Mouse (Mus musculus) cerebellum, postnatal 10 days (tissue): ENCODE measurements around the gene Pip4k2b.
"Not testable (repeated sequence)": the region's sequence is repeated elsewhere in the genome, so short reads cannot be mapped to it uniquely, and the experiment has no call there.

Experiments
- DNase-seq, 2 experiments: peaks; one replicate each; pipeline ENCODE4 v3.0.0; 2021; ENCODE audit warnings: mixed read lengths in 2 of 2

Pip4k2b gene

DNA sequence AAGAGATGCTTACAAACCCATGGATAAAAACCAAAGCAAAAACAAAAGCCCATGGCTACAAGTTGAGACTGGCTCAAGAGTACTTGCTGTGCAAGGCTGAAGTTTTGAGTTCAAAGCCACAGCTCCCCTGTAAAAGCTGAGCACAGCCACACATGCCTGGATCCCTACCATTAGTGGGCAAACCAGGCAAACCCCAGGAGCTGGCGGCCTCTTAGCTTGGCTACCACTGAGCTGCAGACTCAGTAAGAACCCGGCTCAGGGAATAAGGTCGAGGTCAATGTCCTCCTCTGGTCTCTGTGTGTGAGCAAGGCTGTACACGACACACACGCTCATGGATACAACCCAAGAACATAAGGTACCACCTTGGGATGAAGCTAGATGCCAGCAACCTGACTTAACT, 4.0 kb upstream of the Pip4k2b start:
- no peak for DNase-seq

DNA sequence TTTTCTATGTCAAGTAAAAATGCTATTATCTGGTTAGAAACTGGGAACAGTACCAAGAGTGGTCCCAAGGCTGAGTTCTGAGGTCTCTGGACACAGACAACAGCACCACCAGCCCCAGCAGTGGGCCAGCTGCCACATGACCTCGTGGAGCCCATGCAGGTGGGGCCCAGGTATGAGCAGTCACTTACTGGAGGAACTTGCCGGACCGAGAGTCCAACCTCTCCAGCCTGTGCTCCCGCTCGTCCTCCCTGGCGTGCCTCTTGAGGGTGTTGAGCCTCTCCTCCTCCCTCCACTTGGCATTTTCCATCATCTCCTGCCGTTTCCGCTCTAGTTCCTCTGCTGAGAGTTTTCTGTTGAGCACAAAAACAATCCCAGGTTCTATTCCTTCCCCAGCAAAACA, 3.3 kb upstream of the Pip4k2b start:
- no peak for DNase-seq

DNA sequence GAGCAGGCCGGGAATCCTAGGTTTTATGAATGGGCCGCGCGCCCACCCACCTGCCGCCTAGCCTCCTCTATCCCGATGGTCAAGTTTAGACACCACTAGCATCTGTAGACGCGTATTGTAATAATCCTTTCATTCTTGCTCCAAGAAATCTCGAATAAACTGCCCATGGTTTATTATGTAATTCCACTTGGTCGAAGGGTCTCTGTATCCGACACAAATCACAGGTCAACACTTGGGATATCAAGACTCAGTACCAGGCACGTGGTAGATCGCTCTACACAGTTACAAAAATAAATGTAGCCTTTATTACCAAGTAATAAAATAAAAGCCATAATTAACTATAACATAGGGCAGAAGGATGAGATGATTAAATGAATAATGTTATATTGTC, 822 bp upstream of the Pip4k2b start:
- no peak for DNase-seq

DNA sequence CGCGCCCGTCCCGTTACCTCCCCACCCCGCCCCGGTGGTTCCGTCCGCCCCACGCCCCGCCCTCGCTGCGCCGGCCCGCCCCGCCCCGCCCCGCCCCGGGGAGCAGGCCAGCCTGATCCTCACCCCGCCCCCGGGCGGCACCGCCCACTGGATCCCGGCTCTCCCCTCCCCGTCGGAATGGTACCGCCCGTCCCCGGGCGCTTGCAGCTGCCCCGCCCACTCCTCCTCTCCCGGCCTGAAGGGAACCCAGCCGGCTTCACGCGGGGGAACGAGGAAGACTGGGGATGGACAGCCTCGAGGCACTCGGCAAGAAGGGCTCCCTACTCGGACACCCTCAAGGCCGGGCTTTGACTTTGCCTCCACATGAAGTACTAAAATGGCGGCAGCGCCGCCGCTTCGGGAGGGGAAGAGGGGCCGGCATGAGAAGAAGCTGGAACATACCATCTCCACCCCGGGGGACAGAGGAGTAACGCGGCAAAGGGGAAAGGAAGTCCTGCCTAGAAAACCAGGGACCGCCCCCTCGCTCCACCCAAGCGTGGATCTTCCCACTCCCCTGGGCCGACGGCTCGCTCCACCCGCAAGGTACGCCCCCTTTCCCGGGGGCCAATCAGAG, 320 bp upstream of the Pip4k2b start:
- peak; percentile 99 to 100 for DNase-seq

DNA sequence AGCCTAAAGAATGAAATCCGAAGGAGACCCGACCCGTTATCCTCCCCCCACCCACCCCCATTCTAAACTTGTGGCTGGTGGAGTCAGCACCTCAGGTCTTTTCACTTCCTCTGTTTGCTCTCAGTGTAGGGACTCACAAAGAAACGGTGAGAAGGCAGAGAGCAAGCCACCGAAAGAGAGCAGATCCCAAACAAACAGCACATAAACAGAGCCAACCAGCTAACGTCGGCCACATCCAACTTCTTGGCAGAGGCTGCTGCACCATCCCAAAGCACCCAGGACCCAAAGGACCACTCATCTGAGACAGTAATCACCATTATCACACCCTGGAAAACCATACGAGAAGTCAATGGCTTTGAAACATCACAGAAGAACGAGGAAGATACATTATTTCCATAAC, 1.1 kb downstream of the Pip4k2b start:
- no peak for DNase-seq

GRCm38 (mm10) chr11:97742591-97742990, 1.9 kb downstream of the Pip4k2b start:
- no peak for DNase-seq

- no peak for DNase-seq
These were observed 2.3 kb downstream of the Pip4k2b start for GRCm38 (mm10) chr11:97742157-97742556.

GRCm38 (mm10) chr11:97740190-97740589, 4.3 kb downstream of the Pip4k2b start:
- DNase-seq = no peak

DNA sequence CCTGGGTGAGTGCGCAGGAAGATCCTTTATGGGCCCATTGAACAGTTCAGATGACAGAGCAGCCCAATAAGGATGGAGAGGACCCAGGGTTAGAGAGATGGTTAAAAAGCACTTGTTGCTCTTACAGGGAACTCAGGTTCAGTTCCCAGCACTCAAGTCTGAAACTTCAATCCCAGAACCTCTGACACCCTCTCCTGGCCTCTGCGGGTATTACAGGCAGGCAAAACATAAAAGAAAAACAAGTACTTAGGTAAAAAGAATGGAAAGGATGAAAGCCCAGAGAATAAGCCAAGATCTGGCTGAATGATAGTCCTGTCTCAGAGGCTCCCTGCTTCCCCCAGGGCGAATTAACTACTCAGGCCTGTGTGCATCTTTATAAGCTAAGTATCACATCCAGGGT, 5.3 kb downstream of the Pip4k2b start:
- DNase-seq = no peak

DNA sequence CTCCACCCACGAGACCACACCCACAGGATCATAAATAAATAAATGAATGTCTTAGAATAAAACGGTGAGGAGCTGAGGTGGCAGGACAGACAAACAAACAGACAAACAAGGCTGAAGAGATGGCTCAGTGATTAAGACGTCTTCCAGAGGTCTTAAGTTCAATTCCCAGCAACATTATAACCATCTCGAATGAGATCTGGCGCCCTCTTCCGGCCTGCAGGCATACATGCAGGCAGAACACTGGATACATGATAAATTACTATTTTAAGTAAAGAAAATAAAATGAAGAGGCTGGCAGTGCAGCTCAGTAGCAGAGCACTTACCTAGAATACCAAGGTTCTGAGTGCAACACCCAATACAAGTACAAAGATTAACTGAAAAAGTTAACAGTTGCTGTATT, 5.8 kb downstream of the Pip4k2b start:
- no peak for DNase-seq

- no peak for DNase-seq
These were observed 6.9 kb downstream of the Pip4k2b start for GRCm38 (mm10) chr11:97737600-97737999.

DNA sequence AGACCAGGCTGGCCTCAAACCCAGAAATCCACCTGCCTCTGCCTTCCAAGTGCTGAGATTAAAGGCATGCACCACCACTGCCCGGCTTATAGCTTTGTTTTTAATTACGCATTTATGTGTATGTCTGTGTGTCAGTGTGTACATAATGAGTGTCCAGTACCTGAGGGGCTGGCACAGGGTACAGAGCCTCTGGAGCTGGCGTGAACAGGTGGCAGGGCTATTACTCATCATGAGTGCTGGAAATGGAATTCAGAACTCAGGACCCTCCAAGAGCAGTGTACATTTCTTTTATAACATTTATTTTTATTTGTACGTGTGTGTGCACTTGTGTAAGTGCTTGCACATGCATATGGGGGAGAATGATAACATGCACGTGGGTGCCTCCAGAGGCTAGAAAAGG, 7.9 kb downstream of the Pip4k2b start:
- DNase-seq = no peak

DNA sequence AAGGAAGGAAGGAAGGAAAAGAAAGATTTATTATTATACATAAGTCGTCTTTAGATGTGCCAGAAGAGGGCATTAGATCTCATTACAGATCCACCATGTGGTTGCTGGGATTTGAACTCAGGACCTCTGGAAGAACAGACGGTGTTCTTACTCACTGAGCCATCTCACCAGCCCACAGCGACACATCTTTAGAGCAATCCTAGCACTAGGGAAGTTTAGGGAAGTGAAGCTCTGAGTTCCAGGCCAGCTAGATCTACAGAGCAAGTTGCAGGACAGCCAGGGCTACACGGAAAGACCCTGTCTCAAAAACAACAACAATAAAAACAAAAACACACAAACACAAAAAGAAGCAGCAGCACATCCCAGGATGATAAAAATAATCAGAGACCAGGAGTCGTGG, 9.7 kb downstream of the Pip4k2b start:
- not testable (repeated sequence) for DNase-seq

DNA sequence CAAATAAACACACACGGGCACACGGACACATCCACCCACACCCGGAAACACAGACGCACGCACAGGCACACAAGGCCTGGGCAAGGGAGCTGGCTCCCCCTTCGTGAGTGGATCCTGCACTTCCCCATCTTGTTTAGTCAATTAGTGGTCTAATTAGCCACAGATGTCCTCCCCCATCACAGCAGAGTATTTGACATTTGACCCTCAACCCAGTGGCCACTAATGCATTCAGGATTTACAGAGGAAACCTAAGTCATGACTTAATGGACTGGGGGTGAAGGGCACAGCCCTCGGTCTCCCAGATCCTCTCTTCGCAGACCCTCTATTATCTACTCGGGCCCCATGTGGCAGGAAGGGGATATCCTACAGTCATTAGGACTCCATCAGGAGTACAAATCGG, 10.8 kb downstream of the Pip4k2b start:
- no peak for DNase-seq

GRCm38 (mm10) chr11:97728730-97729129, 15.8 kb downstream of the Pip4k2b start:
- no peak for DNase-seq

DNA sequence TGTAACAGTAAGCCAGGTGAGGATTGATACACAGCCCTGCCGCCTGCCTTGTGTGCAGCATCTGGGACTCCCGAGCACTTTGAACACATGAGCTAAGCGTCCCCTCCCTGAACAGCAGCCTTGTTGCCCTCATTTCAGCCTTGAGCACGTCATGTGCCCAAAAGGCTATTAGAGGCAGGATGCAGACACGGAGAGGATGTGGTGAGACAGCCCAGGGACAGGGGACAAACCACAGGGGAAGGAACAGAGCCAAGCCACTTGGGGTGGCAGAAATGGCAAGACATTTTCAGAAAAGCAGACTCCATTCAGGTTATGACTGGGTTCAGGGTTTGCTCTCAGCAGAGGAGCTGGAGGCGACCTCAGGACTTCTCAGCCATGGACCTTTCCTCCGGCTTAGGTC, 16.2 kb downstream of the Pip4k2b start:
- no peak for DNase-seq

DNA sequence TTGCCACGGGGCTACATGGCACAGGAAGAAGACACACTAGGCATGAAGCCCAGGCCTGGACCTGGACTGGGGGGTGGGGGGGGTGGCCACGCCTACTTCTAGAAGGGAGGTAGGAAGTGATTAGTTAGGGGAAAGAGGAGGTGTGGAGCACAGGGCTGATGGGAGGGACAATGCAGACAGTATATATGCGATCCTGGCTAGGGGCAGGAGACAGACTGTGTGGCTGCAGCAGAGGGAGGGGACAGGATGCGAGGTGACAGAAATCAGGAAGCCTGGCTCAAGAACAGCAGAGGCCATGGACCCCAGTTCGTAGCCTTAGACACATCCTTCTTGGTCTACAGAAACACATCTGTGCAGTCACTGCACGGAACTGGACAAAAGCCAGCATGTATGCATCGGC, 20.8 kb downstream of the Pip4k2b start:
- DNase-seq = peak in 1 of 2 experiments; percentile 42

GRCm38 (mm10) chr11:97721338-97721737, 23.2 kb downstream of the Pip4k2b start:
- DNase-seq = no peak

GRCm38 (mm10) chr11:97719041-97719440, 25.5 kb downstream of the Pip4k2b start:
- DNase-seq = no peak

DNA sequence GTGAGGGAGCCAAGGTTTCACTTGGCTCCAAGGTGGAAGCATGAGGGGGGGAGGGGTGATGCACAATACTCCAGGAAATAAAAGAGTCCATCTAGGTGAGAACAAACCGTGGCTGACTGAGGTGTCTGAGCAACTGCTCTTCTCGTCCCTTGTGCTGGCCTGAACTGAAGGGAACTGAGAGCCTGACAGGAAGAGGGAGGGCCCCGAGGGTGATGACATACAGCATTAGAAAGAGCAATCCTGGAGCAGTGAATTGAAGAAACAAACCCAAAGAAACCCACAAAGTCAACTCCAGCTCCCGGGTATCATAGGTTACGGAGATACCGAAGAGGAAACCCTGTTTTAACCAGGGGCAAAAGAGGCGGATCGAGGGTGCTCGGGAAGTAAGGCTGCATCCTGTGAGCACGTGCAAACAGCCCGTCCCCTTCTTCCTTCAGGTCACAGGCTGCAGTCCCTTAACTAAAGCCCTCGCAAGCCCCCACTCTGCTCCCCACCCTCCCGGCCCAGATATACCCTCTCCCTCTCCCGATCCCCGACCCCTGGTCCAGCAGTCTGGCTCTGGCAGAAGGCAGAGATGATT, 26.1 kb downstream of the Pip4k2b start:
- DNase-seq = no peak

DNA sequence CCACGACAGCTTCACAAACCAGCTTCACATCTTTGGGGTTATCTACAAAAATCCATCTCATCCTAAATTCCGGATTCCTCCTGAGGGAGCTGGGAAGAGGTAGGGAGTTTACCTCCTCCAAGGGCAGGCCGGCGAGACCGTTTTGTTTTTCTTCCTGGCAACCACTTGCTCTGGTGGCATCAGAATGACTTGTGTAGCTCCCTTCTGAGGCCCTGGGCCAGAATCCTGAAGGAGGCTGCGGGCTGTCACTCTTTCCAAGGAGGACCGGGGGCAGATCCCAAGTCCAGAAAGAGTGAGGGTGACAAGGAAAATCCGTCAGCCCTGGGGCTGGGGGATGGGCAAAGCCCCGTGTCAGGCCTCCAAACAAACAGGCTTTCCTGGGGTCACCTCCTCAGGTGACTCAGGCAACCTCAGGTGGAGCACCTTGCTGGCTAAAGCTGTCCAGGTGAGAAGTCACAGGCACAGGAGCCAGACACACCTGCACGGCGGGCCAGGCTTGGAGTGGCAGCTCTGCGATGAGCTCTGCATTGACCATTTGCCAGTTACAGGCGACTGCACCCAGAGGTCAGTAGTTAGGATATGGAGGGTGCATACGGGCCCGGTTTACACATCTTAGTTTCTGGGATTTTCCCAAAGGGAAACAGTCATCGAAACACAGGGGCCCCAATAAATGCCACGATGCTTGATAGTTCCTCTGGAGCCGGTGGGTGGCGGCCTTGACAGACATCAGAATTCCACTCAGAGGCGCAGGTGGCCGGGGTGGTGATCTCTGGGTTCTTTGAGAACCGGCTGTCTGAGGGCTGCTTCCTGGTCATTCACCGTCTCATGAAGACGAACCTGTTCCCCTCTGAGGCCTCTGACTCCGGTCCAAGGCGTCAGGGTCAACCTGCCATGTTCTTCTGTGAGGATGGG, 26.9 kb downstream of the Pip4k2b start:
- no peak for DNase-seq

- DNase-seq = no peak
These were observed 28.5 kb downstream of the Pip4k2b start for GRCm38 (mm10) chr11:97716021-97716420.

DNA sequence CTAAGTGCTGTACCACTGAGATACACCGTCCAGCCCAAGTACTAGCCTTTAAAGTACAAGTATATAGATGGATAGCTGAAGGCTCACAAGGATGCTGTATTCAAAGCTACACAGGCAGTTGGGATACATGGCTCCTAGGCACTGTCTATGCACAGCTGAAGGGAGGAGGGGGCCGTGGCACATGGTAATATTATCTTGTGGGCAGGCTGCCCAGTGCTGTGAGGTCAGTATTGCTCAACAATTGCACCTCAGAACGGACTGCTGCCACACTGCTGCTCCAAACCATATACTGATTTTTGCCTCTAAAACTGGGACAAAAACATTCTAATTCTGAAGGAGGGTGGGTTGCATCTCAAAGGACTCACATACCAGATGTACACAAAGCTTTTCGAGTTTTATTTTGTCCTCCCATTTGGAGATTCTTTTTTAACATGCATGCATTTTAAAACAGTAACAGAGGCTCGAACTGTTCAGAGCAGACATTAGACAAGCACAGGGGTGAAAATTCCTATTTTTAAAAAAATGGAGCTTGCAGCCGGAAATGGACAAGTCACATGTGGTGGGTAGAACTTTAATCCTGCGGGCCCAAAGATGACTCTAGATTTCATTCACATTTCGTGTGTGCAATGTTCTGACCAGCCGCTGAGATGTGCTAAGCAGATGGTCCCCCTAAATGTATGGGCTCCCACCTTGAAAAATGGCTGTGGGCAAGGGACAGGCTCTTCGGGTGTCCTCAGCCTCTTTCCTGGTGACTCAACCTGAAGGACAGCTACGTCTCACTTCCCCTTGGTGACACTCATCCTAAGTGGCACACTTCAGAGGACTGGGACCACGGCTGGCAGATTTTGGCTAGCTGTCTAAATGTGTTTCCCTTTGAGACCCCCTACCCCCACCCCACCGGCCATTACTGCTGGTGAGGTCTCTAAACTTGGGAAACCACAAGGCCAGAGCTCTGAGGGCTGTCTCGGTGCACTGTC, 29.4 kb downstream of the Pip4k2b start:
- peak; percentile 51 to 52 for DNase-seq
